Mouse (Mus musculus) erythroblast, embryonic 14.5 days (primary cell): ENCODE data around the gene Wdr91. TPM values are rescaled to one million over a fixed set of nuclear protein-coding genes. Genes with fewer than 3 reads are reported as not detected.

Experiments used
- H3K27me3 ChIP-seq: 2 replicates; pipeline ENCODE4 v1.6.1; 2012; ENCODE audit warnings: inconsistent platforms; ENCODE audit not compliant: control insufficient read depth
- H3K36me3 ChIP-seq: 2 replicates; pipeline ENCODE4 v1.6.1; 2012; ENCODE audit warnings: mild to moderate bottlenecking, inconsistent platforms; ENCODE audit not compliant: control insufficient read depth
- H3K4me1 ChIP-seq: 2 replicates; pipeline ENCODE4 v1.6.1; 2012; ENCODE audit warnings: inconsistent platforms; ENCODE audit not compliant: control insufficient read depth
- H3K4me3 ChIP-seq: replicated peaks from 2 replicates; pipeline ENCODE3; 2012; ENCODE audit warnings: moderate library complexity, mild to moderate bottlenecking, inconsistent platforms
- H3K9me3 ChIP-seq: 2 replicates; pipeline ENCODE4 v1.6.1; 2012; ENCODE audit warnings: low read length, inconsistent platforms, mixed read lengths; ENCODE audit not compliant: control insufficient read depth
- GATA1 ChIP-seq: IDR thresholded peaks from 2 replicates; pipeline ENCODE4 v1.6.1; 2012; ENCODE audit warnings: low read length, inconsistent platforms, mixed read lengths
- TAL1 ChIP-seq: IDR thresholded peaks from 3 replicates; pipeline ENCODE4 v1.6.1; 2012; ENCODE audit warnings: low read length, inconsistent platforms, mixed read lengths
- polyA plus RNA-seq: library from polyadenylated mRNA; stranded (reverse); fragments of >175 nt; gene quantifications from 2 replicates; pipeline ENCODE4 v1.2.3, GENCODE M21; 2012

The Wdr91 gene
- polyA plus RNA-seq: 6.8 and 7.5 TPM in 2 replicates

- H3K4me1 ChIP-seq: peaks cover 79% of the 10 kb centered on the region
- TF ChIP-seq GATA1 (no peak), TAL1 (no peak)
Measured at GRCm38 (mm10) chr6:34910371-34911219, at the start of gene Wdr91. Gene Wdr91 (minus strand): TSS chr6:34910876.

GRCm38 (mm10) chr6:34959131-34959530 is 48.5 kb upstream of the Wdr91 start:
- Histone ChIP-seq H3K4me3 (no peak overlapping the region), H3K27me3 (no peaks in the 10 kb centered on the region), H3K4me1 (peaks cover 3% of the 10 kb centered on the region; the same call in 1 of the 2 replicates), H3K36me3 (no peaks in the 10 kb centered on the region), H3K9me3 (no peaks in the 10 kb centered on the region)
- TF ChIP-seq GATA1: no peak
- TF ChIP-seq TAL1: no peak

More at GRCm38 (mm10) chr6:34910371-34911219, at the start of gene Wdr91:
- peaks cover 39% of the 10 kb centered on the region for H3K36me3 ChIP-seq
- no peaks in the 10 kb centered on the region for H3K27me3 ChIP-seq
- H3K4me3 ChIP-seq: peak within 1 kb of the TSS; percentile 97
- no peaks in the 10 kb centered on the region for H3K9me3 ChIP-seq

GRCm38 (mm10) chr6:34955862-34956241 is 45.2 kb upstream of the Wdr91 start:
- no peak overlapping the region for H3K4me3 ChIP-seq

GRCm38 (mm10) chr6:34954926-34955861 is 44.5 kb upstream of the Wdr91 start:
- H3K9me3 ChIP-seq: no peaks in the 10 kb centered on the region
- H3K4me1 ChIP-seq: peaks cover 3% of the 10 kb centered on the region; the same call in 1 of the 2 replicates
- H3K27me3 ChIP-seq: no peaks in the 10 kb centered on the region
- H3K36me3 ChIP-seq: no peaks in the 10 kb centered on the region
- no peak overlapping the region for H3K4me3 ChIP-seq
- TF ChIP-seq TAL1: no peak
- no peak for TF ChIP-seq GATA1

More at GRCm38 (mm10) chr6:34955862-34956241, 45.2 kb upstream of the Wdr91 start:
- Histone ChIP-seq H3K4me1 (peaks cover 3% of the 10 kb centered on the region; the same call in 1 of the 2 replicates), H3K36me3 (no peaks in the 10 kb centered on the region), H3K9me3 (no peaks in the 10 kb centered on the region), H3K27me3 (no peaks in the 10 kb centered on the region)
- TF ChIP-seq TAL1: no peak
- no peak for TF ChIP-seq GATA1

- Histone ChIP-seq H3K4me3 (no peak overlapping the region), H3K9me3 (no peaks in the 10 kb centered on the region), H3K27me3 (peaks cover 6% of the 10 kb centered on the region; the same call in 1 of the 2 replicates), H3K4me1 (peaks cover 6% of the 10 kb centered on the region), H3K36me3 (no peaks in the 10 kb centered on the region)
- TF ChIP-seq TAL1 (no peak), GATA1 (no peak)
Measured at GRCm38 (mm10) chr6:34951956-34952667, 41.4 kb upstream of the Wdr91 start.

- no peaks in the 10 kb centered on the region for H3K36me3 ChIP-seq
- peaks cover 6% of the 10 kb centered on the region; the same call in 1 of the 2 replicates for H3K27me3 ChIP-seq
- H3K4me3 ChIP-seq: no peak overlapping the region
- H3K9me3 ChIP-seq: no peaks in the 10 kb centered on the region
- no peak for TF ChIP-seq TAL1
- no peak for TF ChIP-seq GATA1
- peaks cover 6% of the 10 kb centered on the region for H3K4me1 ChIP-seq
Measured at GRCm38 (mm10) chr6:34951518-34951917, 40.8 kb upstream of the Wdr91 start.

GRCm38 (mm10) chr6:34948461-34948860 is 37.8 kb upstream of the Wdr91 start:
- Histone ChIP-seq H3K4me3 (no peak overlapping the region), H3K36me3 (no peaks in the 10 kb centered on the region), H3K9me3 (no peaks in the 10 kb centered on the region), H3K4me1 (peaks cover 2% of the 10 kb centered on the region), H3K27me3 (peaks cover 6% of the 10 kb centered on the region; the same call in 1 of the 2 replicates)
- TF ChIP-seq GATA1: no peak
- no peak for TF ChIP-seq TAL1

- Histone ChIP-seq H3K36me3 (no peaks in the 10 kb centered on the region), H3K27me3 (peaks cover 6% of the 10 kb centered on the region; the same call in 1 of the 2 replicates), H3K9me3 (no peaks in the 10 kb centered on the region), H3K4me3 (no peak overlapping the region), H3K4me1 (peaks cover 2% of the 10 kb centered on the region)
- no peak for TF ChIP-seq TAL1
- no peak for TF ChIP-seq GATA1
Measured at GRCm38 (mm10) chr6:34946486-34947079, 35.9 kb upstream of the Wdr91 start.
